Mouse (Mus musculus) brown adipose tissue, adult 24 weeks (tissue): Measurements from ENCODE around the gene 1700017B05Rik. TPM values are rescaled to one million over a fixed set of nuclear protein-coding genes. Genes with fewer than 3 reads are reported as not detected.
"Not testable (repeated sequence)": the region's sequence is repeated elsewhere in the genome, so short reads cannot be mapped to it uniquely, and the experiment has no call there.

ENCODE experiments used
- H3K27ac ChIP-seq: fragments of 200-500 bp; replicated peaks from 2 replicates; pipeline ENCODE4 v1.5.1; 2012; ENCODE audit warnings: low read depth, mild to moderate bottlenecking, low read length
- H3K4me1 ChIP-seq: fragments of 200-500 bp; 2 replicates; pipeline ENCODE4 v1.6.1; 2012; ENCODE audit warnings: low read length, mixed read lengths; ENCODE audit not compliant: control insufficient read depth, insufficient read depth, insufficient read length
- H3K4me3 ChIP-seq: fragments of 200-500 bp; 2 replicates; pipeline ENCODE4 v1.5.1; 2012; ENCODE audit warnings: low read depth, mild to moderate bottlenecking, low read length, moderate library complexity; ENCODE audit not compliant: insufficient read depth
- polyA plus RNA-seq: library from polyadenylated mRNA; stranded (reverse); fragments of >200 nt; gene quantifications from 2 replicates; pipeline ENCODE4 v1.2.4, GENCODE M21; 2012; ENCODE audit not compliant: missing spikeins, insufficient read depth, insufficient read length

Gene 1700017B05Rik
- polyA plus RNA-seq, 1 experiment, result 6.0 TPM

GRCm38 (mm10) chr9:57225780-57226627, 36.4 kb downstream of the 1700017B05Rik start:
- Histone ChIP-seq H3K4me3 (no peak overlapping the region), H3K27ac (no peak overlapping the region), H3K4me1 (peaks cover 8% of the 10 kb centered on the region)

- Histone ChIP-seq H3K4me3 (no peak overlapping the region), H3K4me1 (no peaks in the 10 kb centered on the region; the same call in 1 of the 2 replicates), H3K27ac (no peak overlapping the region)
Observed at GRCm38 (mm10) chr9:57223341-57223740, 39.1 kb downstream of the 1700017B05Rik start.

GRCm38 (mm10) chr9:57220356-57220755, 42.1 kb downstream of the 1700017B05Rik start:
- H3K4me3 ChIP-seq, result no peak overlapping the region
- H3K4me1 ChIP-seq, result no peaks in the 10 kb centered on the region
- no peak overlapping the region for H3K27ac ChIP-seq

- no peak overlapping the region for H3K27ac ChIP-seq
- no peaks in the 10 kb centered on the region for H3K4me1 ChIP-seq
- H3K4me3 ChIP-seq, result no peak overlapping the region
Observed at GRCm38 (mm10) chr9:57219511-57219910, 42.9 kb downstream of the 1700017B05Rik start.

- no peak overlapping the region for H3K4me3 ChIP-seq
- no peaks in the 10 kb centered on the region for H3K4me1 ChIP-seq
- no peak overlapping the region for H3K27ac ChIP-seq
Observed at GRCm38 (mm10) chr9:57218776-57219175, 43.6 kb downstream of the 1700017B05Rik start.

GRCm38 (mm10) chr9:57217220-57217619, 45.2 kb downstream of the 1700017B05Rik start:
- Histone ChIP-seq H3K27ac (no peak overlapping the region), H3K4me1 (no peaks in the 10 kb centered on the region), H3K4me3 (no peak overlapping the region)

GRCm38 (mm10) chr9:57214500-57214899, 47.9 kb downstream of the 1700017B05Rik start:
- Histone ChIP-seq H3K4me3 (no peak overlapping the region), H3K27ac (no peak overlapping the region), H3K4me1 (no peaks in the 10 kb centered on the region)

GRCm38 (mm10) chr9:57212448-57213222, 49.8 kb downstream of the 1700017B05Rik start:
- Histone ChIP-seq H3K27ac (no peak overlapping the region), H3K4me1 (no peaks in the 10 kb centered on the region), H3K4me3 (no peak overlapping the region)

- no peaks in the 10 kb centered on the region for H3K4me1 ChIP-seq
- H3K4me3 ChIP-seq, result no peak overlapping the region
- H3K27ac ChIP-seq, result no peak overlapping the region
Observed at GRCm38 (mm10) chr9:57209316-57209715, 53.1 kb downstream of the 1700017B05Rik start.

GRCm38 (mm10) chr9:57206896-57207295, 55.5 kb downstream of the 1700017B05Rik start:
- no peak overlapping the region for H3K4me3 ChIP-seq
- H3K4me1 ChIP-seq, result no peaks in the 10 kb centered on the region
- no peak overlapping the region for H3K27ac ChIP-seq

- not testable (repeated sequence) for H3K27ac ChIP-seq, H3K4me3 ChIP-seq, H3K4me1 ChIP-seq
Observed at GRCm38 (mm10) chr9:57203571-57203970, 58.8 kb downstream of the 1700017B05Rik start.

Other genes with a start within 250 kb of the 1700017B05Rik start
- 14.9 and 20.4 TPM in 2 replicates for gene Sin3a, start 190.6 kb downstream of the 1700017B05Rik start, polyA plus RNA-seq
- gene Man2c1, start 131.9 kb downstream of the 1700017B05Rik start, polyA plus RNA-seq, result 33.1 and 72.3 TPM in 2 replicates
- 9.9 and 10.9 TPM in 2 replicates for gene Neil1, start 114.3 kb downstream of the 1700017B05Rik start, polyA plus RNA-seq
- gene Commd4, start 104.3 kb downstream of the 1700017B05Rik start, polyA plus RNA-seq, result 65.1 and 89.8 TPM in 2 replicates
- gene Trcg1, start 26.1 kb downstream of the 1700017B05Rik start, polyA plus RNA-seq, result not detected in 2 replicates
- gene Ppcdc, start 177.5 kb upstream of the 1700017B05Rik start, polyA plus RNA-seq, result 16.5 and 22.5 TPM in 2 replicates
- 5.2 and 5.5 TPM in 2 replicates for gene Scamp5, start 205.4 kb upstream of the 1700017B05Rik start, polyA plus RNA-seq
- gene Rpp25, start 241.4 kb upstream of the 1700017B05Rik start, polyA plus RNA-seq, result not detected in 2 replicates